Mouse (Mus musculus) erythroid progenitor cell, adult 5-6 weeks (primary cell): ENCODE results near the gene Mx1. TPM values are rescaled to one million over a fixed set of nuclear protein-coding genes. Genes with fewer than 3 reads are reported as not detected.

ENCODE experiments used
- ATAC-seq: replicated peaks from 2 replicates; pipeline ENCODE4 v1.8.0; 2016; ENCODE audit warnings: moderate number of reproducible peaks, mild to moderate bottlenecking, moderate TSS enrichment, inconsistent platforms; ENCODE audit not compliant: poor library complexity, low FRiP score, severe bottlenecking
- total RNA-seq, 2 experiments: library from RNA; stranded (forward) in 1 of 2; stranded (reverse) in 1 of 2; fragments of 150-400 nt in 1 of 2; fragments of 186-747, 209-891 nt in 1 of 2; gene quantifications; 2 replicates each; pipeline versions ENCODE4 v1.2.3 to v1.2.4; 2015 to 2017; ENCODE audit warnings: low replicate concordance in 2 of 2

The Mx1 gene
- total RNA-seq (2015; ENCODE audit: low replicate concordance) = 5.0 TPM in 1 of 2 replicates, not detected in the other
- total RNA-seq (2017; ENCODE audit: low replicate concordance) = 2.3 and 2.7 TPM in 2 replicates

- ATAC-seq = no peak
These were observed at the start of gene Mx1 for GRCm38 (mm10) chr16:97462481-97463181. Gene Mx1, minus strand, starts transcription at chr16:97462907.

GRCm38 (mm10) chr16:97512347-97512751 is 49.6 kb upstream of the Mx1 start:
- no peak for ATAC-seq

GRCm38 (mm10) chr16:97511495-97511894 is 48.8 kb upstream of the Mx1 start:
- ATAC-seq = no peak

GRCm38 (mm10) chr16:97510849-97511248 is 48.1 kb upstream of the Mx1 start:
- ATAC-seq = no peak

- ATAC-seq = no peak
These were observed 45.1 kb upstream of the Mx1 start for GRCm38 (mm10) chr16:97507783-97508182.

- ATAC-seq = no peak
These were observed 42.1 kb upstream of the Mx1 start for GRCm38 (mm10) chr16:97504793-97505192.

GRCm38 (mm10) chr16:97503849-97504248 is 41.1 kb upstream of the Mx1 start:
- no peak for ATAC-seq

- ATAC-seq = no peak
These were observed 38.2 kb upstream of the Mx1 start for GRCm38 (mm10) chr16:97500901-97501300.

- no peak for ATAC-seq
These were observed 36.7 kb upstream of the Mx1 start for GRCm38 (mm10) chr16:97499450-97499849.

GRCm38 (mm10) chr16:97498139-97498538 is 35.4 kb upstream of the Mx1 start:
- no peak for ATAC-seq

- no peak for ATAC-seq
These were observed 35.0 kb upstream of the Mx1 start for GRCm38 (mm10) chr16:97497682-97498081.

- no peak for ATAC-seq
These were observed 33.3 kb upstream of the Mx1 start for GRCm38 (mm10) chr16:97496026-97496425.

- ATAC-seq = no peak
These were observed 29.7 kb upstream of the Mx1 start for GRCm38 (mm10) chr16:97492369-97492768.

GRCm38 (mm10) chr16:97478655-97479054 is 15.9 kb upstream of the Mx1 start:
- ATAC-seq = no peak

- ATAC-seq = no peak
These were observed 13.8 kb upstream of the Mx1 start for GRCm38 (mm10) chr16:97476524-97476923.

GRCm38 (mm10) chr16:97475581-97475980 is 12.9 kb upstream of the Mx1 start:
- ATAC-seq = no peak

GRCm38 (mm10) chr16:97474671-97475070 is 12.0 kb upstream of the Mx1 start:
- ATAC-seq = no peak

- ATAC-seq = no peak
These were observed 5.5 kb upstream of the Mx1 start for GRCm38 (mm10) chr16:97467993-97468791.

- no peak for ATAC-seq
These were observed 4.8 kb upstream of the Mx1 start for GRCm38 (mm10) chr16:97467472-97467871.

- ATAC-seq = no peak
These were observed 3.7 kb upstream of the Mx1 start for GRCm38 (mm10) chr16:97466182-97466957.
